Mouse (Mus musculus) 3134 (cell line): ENCODE measurements at regions not wholly inside any gene's neighbourhood (a gene's known extent, or its start where the extent isn't known, plus 50 kb on each side); places are given as distances from the start of the nearest gene placed in this dataset.
A peak's percentile ranks its signal among the peaks of the same experiment; 100 is the strongest.

ENCODE experiments used
- DNase-seq: peaks from one replicate; pipeline ENCODE4 v3.0.0-alpha.2; 2011; ENCODE audit warnings: low spot score; ENCODE audit not compliant: insufficient read length; ENCODE audit errors: extremely low read depth

- no peak for DNase-seq
These were observed 136.1 kb upstream of the 9330182O14Rik start for GRCm38 (mm10) chr15:39998063-39998462.

- no peak for DNase-seq
These were observed 134.1 kb upstream of the 9330182O14Rik start for GRCm38 (mm10) chr15:40000022-40000421.

DNA sequence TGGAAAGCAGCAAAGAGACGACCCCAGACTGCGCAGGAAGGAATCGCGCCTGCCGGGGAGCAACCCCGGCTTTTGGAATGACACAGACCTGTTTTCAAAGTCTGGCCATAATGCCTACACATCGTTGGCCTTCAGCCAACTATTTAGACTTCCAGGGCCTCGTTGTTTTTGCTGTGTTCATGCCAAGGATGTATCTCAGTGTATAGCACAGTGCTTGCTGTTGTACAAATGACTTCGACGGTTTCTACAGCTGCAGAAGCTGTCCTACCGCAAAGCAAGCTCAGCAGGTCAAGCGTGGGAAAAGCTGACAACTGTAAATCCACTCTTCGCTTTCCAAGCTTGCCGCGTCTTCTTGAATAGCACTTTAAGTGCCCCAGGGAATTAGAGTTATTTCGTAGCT lies 129.1 kb upstream of the 9330182O14Rik start:
- no peak for DNase-seq

GRCm38 (mm10) chr15:40007844-40008243 lies 126.3 kb upstream of the 9330182O14Rik start:
- no peak for DNase-seq

DNA sequence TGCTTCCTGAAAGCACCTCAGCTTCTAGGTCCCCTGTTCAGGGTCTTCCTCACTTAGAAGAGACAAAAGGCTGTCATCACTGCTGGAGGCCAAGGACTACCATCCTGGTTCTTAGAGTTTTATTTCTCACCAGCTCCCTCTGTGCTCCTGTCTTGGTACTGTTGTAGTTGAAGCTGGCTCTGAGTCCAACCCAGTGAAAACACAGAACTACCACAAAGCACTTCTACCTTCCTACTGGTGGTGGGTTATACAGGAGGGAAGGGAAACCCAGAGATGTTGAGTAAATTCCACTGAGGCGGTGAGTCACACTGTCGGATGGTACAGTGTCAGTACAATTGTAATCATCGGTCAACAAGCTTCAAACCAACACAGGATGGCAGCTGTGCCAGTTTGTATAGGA lies 120.3 kb upstream of the 9330182O14Rik start:
- no peak for DNase-seq

GRCm38 (mm10) chr15:40017019-40017418 lies 117.1 kb upstream of the 9330182O14Rik start:
- no peak for DNase-seq

DNA sequence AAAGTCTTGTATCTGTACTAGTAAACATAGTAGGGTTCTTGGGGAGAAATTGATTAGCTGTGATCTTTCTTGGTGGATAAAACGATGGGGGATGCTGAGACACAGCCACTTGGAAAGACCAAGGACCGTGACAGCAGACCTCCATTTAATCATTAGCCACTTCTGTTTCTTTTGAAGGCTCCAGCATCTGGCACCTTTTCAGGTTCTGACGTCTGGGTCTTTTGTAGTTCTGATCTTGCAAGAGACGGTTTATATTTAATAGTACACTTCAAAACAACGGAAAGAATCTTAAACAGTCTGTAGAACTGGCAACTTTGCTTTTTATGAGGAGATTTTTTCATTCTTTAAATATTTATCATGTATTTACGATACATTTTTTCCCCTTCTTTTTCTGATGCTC lies 116.6 kb upstream of the 9330182O14Rik start:
- DNase-seq, result no peak

GRCm38 (mm10) chr15:40018047-40018791 lies 115.9 kb upstream of the 9330182O14Rik start:
- no peak for DNase-seq

DNA sequence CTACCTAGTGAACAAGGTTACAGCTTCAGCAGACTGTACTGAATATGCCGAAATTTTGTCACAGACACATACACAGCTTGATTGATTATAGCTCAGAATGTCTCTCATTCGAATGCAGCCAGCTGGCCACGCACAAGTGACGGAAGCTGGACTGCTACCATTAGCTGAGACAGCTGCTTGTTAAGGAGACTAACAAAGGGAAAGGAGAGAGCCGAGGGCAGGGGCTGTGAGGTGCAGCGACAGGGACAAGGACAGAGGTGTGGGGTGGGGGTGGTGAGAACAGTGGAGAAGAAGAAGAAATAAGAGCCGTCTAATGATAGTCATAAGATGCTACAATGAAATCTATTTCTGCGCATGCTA lies 115.4 kb upstream of the 9330182O14Rik start:
- DNase-seq, result no peak

DNA sequence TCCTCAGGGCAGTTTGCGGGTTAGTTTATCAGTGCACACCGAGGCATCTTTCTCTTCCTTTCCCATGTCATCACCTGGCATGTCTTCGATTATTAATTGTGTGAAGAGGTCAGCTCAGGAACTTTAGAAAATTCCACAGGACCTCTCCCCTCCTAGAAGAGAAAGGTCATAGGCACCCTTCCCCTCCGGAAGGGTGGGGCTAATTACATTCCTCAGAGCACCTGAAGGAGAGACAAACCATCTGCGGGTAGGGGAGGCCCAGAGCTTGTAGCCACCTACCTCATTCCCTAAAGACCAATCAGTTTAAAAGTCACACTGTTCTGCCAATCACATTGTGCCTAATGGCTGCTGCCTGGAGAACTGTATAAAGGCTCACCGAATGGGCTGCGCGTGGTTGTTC lies 114.9 kb upstream of the 9330182O14Rik start:
- no peak for DNase-seq

DNA sequence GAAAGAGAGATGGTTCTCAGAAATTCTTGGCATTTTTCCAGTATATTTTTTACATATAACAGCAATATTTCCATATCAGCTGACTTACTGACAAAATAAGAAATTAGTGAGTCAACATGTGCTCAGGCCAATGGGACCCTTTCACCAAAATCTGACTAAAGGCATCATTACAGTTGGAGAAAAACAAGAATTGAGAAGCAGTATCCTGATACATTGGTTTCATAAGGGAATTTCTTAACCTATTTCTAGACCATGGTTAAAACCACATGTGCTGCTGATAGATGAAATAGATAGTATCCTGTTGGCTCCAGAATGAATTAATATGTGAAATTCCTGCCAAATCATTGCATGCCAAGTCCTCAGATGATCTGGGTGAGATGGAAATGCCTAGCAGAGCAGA lies 114.1 kb upstream of the 9330182O14Rik start:
- no peak for DNase-seq

DNA sequence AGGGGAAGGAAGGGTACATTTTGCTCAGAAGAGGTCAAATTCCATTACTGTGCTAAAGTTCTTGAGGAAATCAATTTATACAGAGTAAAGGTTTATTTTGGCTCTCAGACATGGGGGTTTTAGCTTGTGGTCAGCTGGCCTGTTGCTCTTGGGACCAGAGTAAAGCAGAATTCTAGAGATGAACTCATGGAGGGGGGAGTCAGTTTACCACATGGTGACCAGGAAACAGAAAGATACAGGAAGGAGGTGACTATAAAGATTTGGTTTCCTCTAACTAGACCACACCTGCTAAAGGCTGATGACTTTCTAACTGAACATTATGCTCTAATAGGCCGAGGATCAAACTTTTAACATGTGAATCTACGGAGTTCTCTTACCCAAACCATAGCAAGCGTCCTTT lies 113.5 kb upstream of the 9330182O14Rik start:
- DNase-seq, result no peak

GRCm38 (mm10) chr15:40023195-40023594 lies 111.0 kb upstream of the 9330182O14Rik start:
- no peak for DNase-seq

GRCm38 (mm10) chr15:40032088-40032487 lies 102.1 kb upstream of the 9330182O14Rik start:
- no peak for DNase-seq

- no peak for DNase-seq
These were observed 98.0 kb upstream of the 9330182O14Rik start for GRCm38 (mm10) chr15:40036181-40036580.

DNA sequence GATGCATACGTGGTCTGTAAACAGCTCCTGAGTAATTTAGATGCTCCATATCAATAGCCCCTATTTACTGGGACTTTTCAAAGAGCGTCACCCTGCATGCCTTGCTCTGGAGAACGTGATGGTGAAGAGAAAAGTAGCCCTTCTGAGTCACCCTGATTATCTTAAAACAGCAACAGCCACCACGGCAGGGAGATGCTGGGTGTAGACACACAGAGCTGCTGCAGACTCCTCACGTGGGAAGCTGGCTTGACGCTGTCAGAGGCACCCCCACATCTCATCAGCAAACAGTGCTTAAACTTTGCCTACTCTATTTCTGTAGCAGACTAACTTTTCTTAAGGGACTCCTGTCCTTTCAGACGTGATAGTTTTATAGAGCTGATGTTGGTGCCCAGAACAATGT lies 96.9 kb upstream of the 9330182O14Rik start:
- DNase-seq, result no peak

DNA sequence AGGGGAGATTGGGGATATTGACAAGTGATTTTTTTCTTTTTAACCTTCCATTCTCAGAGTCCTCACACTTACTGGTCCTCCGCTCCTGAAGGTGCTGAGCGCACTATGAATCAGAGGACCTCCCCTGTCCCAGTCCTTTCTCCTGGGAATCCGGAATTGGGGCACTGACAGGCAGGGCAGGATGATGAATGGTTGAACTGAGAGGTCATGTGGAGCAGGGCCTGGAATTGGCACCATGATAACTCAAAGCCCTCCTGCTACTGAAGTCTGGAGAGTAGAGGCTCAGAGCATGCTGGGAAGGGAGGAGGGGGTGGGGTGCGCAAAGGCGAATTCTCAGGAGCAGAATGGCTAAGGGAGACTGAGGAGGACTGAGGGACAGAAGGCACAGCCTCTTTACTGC lies 87.9 kb upstream of the 9330182O14Rik start:
- peak; percentile 21 for DNase-seq

- no peak for DNase-seq
These were observed 87.1 kb upstream of the 9330182O14Rik start for GRCm38 (mm10) chr15:40047100-40047499.

DNA sequence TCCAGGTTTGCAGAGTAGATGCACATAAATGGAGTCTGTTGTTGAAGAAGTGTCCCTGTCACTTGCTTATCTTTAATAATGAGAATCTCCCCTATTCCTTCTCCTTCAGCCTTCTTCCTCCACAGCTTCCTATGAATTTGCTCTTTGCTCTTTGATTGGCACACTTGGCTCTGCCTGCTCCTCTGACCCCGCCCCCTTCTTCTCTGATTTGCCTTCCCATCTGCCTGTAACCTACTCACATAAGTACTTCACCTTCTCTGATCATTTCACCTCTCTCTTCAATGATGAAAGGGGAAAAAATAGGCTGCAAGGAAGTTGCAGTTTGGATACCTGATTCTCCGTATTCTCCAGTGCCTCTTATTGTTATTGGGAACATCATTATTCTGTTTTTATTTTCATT lies 66.1 kb upstream of the 9330182O14Rik start:
- no peak for DNase-seq

GRCm38 (mm10) chr15:40075334-40075893 lies 58.8 kb upstream of the 9330182O14Rik start:
- DNase-seq, result no peak

- DNase-seq, result no peak
These were observed 54.3 kb upstream of the 9330182O14Rik start for GRCm38 (mm10) chr15:40079872-40080271.
